Mouse (Mus musculus): ENCODE measurements around the gene Ccdc183. TPM values are rescaled to one million over a fixed set of nuclear protein-coding genes. Genes with fewer than 3 reads are reported as not detected.

The Ccdc183 gene
- total and polyA plus RNA-seq, 2 experiments from 2014 or later = 0.26 TPM; not detected in 1

GRCm38 (mm10) chr2:25574579-25575431 lies 42.7 kb downstream of the Ccdc183 start, which contains the start of the genes Mamdc4 and Phpt1:
TSS of gene Mamdc4 (minus strand) at chr2:25574845.
TSS of gene Phpt1 (minus strand) at chr2:25575224.
- peaks cover 41% of the 10 kb centered on the region for H3K36me3 ChIP-seq (ENCODE audit: insufficient read depth, low read length)
- H3K27ac ChIP-seq (ENCODE audit: low read depth, low read length) = peak within 1 kb of the TSS; percentile 91
- DNase-seq (ENCODE audit: low spot score) (peak; percentile 99), ATAC-seq (ENCODE audit: low FRiP score) (peak; percentile 97)
- TF ChIP-seq CTCF (IDR thresholded peaks at IDR 0.05) = no peak
- peak within 1 kb of the TSS; percentile 59 for H3K4me3 ChIP-seq (ENCODE audit: low read depth, low read length)
- H3K9me3 ChIP-seq (ENCODE audit: low read length) = no peaks in the 10 kb centered on the region
- under 1% methylated on average over 42 of the region's 45 CpGs for WGBS
- H3K4me2 ChIP-seq (ENCODE audit: low read depth, low read length, poor library complexity, severe bottlenecking) = peak within 1 kb of the TSS; percentile 89
- peaks cover 29% of the 10 kb centered on the region for H3K27me3 ChIP-seq (ENCODE audit: insufficient read depth, low read length)
- H3K9ac ChIP-seq (replicated peaks; ENCODE audit: low read length, poor library complexity, severe bottlenecking) = peak within 1 kb of the TSS; percentile 66
- peaks cover 14% of the 10 kb centered on the region for H3K4me1 ChIP-seq (ENCODE audit: insufficient read depth, low read length)

- Histone ChIP-seq H3K4me2 (ENCODE audit: low read depth, low read length, poor library complexity, severe bottlenecking) (peak overlapping the region; percentile 89), H3K4me3 (ENCODE audit: low read depth, low read length) (peak overlapping the region; percentile 59), H3K36me3 (ENCODE audit: insufficient read depth, low read length) (peaks cover 38% of the 10 kb centered on the region), H3K9ac (replicated peaks; ENCODE audit: low read length, poor library complexity, severe bottlenecking) (peak overlapping the region; percentile 66), H3K9me3 (ENCODE audit: low read length) (no peaks in the 10 kb centered on the region), H3K27ac (ENCODE audit: low read depth, low read length) (peak overlapping the region; percentile 91), H3K27me3 (ENCODE audit: insufficient read depth, low read length) (peaks cover 23% of the 10 kb centered on the region), H3K4me1 (ENCODE audit: insufficient read depth, low read length) (peaks cover 11% of the 10 kb centered on the region; the same call in 1 of the 2 replicates)
- WGBS = 19% methylated on average over 11 of the region's 11 CpGs
- no peak for TF ChIP-seq CTCF (IDR thresholded peaks at IDR 0.05)
- no peak for DNase-seq (ENCODE audit: low spot score)
- ATAC-seq (ENCODE audit: low FRiP score) = no peak
Measured at GRCm38 (mm10) chr2:25574136-25574535, 43.3 kb downstream of the Ccdc183 start.

DNA sequence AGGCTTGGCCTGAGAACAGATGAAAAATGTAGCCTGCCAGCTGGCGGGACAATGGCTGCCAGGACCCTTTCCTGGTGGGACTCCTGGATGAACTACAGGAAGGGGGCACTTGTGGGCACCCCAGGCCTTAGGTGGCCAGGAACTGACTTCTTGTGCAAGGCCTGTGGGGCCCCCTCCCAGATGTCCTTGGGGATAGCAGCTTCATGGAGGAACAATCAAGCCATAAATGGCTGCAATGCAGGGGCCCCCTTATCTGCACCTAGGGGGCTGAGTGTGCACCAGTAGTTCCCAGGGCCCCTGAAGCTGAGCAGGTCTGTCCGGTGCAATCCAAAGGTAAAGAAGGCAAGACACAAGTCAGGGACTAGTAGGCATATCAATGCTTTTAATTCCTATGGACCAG lies 44.4 kb downstream of the Ccdc183 start:
- Histone ChIP-seq H3K4me1 (ENCODE audit: insufficient read depth, low read length) (peaks cover 11% of the 10 kb centered on the region; the same call in 1 of the 2 replicates), H3K27me3 (ENCODE audit: insufficient read depth, low read length) (peaks cover 12% of the 10 kb centered on the region), H3K27ac (ENCODE audit: low read depth, low read length) (no peak overlapping the region), H3K9me3 (ENCODE audit: low read length) (no peaks in the 10 kb centered on the region), H3K4me2 (ENCODE audit: low read depth, low read length, poor library complexity, severe bottlenecking) (peak overlapping the region; percentile 89; the same call in 1 of the 2 replicates), H3K36me3 (ENCODE audit: insufficient read depth, low read length) (peaks cover 34% of the 10 kb centered on the region; the same call in 1 of the 2 replicates), H3K4me3 (ENCODE audit: low read depth, low read length) (no peak overlapping the region), H3K9ac (replicated peaks; ENCODE audit: low read length, poor library complexity, severe bottlenecking) (no peak overlapping the region; the same call in 1 of the 2 replicates)
- ATAC-seq (ENCODE audit: low FRiP score) (no peak), DNase-seq (ENCODE audit: low spot score) (no peak)
- TF ChIP-seq CTCF (IDR thresholded peaks at IDR 0.05) = no peak
- WGBS = 95% methylated on average over 2 of the region's 2 CpGs

GRCm38 (mm10) chr2:25571221-25571620 lies 46.3 kb downstream of the Ccdc183 start:
- WGBS = 89% methylated on average over 4 of the region's 4 CpGs
- Histone ChIP-seq H3K27ac (ENCODE audit: low read depth, low read length) (no peak overlapping the region), H3K4me3 (ENCODE audit: low read depth, low read length) (no peak overlapping the region), H3K4me1 (ENCODE audit: insufficient read depth, low read length) (peaks cover 11% of the 10 kb centered on the region; the same call in 1 of the 2 replicates), H3K9me3 (ENCODE audit: low read length) (no peaks in the 10 kb centered on the region), H3K4me2 (ENCODE audit: low read depth, low read length, poor library complexity, severe bottlenecking) (no peak overlapping the region), H3K36me3 (ENCODE audit: insufficient read depth, low read length) (peaks cover 22% of the 10 kb centered on the region; the same call in 1 of the 2 replicates), H3K27me3 (ENCODE audit: insufficient read depth, low read length) (no peaks in the 10 kb centered on the region; the same call in 1 of the 2 replicates), H3K9ac (replicated peaks; ENCODE audit: low read length, poor library complexity, severe bottlenecking) (no peak overlapping the region)
- TF ChIP-seq CTCF (IDR thresholded peaks at IDR 0.05) = no peak
- DNase-seq (ENCODE audit: low spot score) (no peak), ATAC-seq (ENCODE audit: low FRiP score) (no peak)

DNA sequence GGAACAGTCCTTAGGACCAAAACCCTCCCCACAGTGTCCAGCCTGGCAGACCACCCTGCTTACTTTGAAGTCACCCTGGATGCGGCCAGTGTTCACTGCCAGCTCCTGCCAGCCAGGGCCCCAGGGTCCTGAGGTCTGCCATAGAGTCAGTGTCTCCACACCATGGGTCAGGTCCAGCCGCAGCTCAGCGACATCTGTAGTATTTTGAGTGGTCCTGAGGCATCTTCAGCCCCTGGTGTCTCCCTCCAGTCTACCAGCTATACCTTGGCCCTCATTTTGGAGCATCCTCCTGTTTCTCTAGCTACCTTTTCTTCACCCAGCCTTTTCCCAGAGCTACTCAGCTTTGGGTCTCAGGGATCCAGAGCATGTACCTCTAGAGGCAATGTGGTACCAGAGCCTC lies 48.2 kb downstream of the Ccdc183 start:
- H3K27me3 ChIP-seq (ENCODE audit: insufficient read depth, low read length) = no peaks in the 10 kb centered on the region
- H3K36me3 ChIP-seq (ENCODE audit: insufficient read depth, low read length) = peaks cover 31% of the 10 kb centered on the region
- H3K4me1 ChIP-seq (ENCODE audit: insufficient read depth, low read length) = 0 out of 2 replicates have a peak, but pooled peaks cover 7% of the 10 kb centered on the region
- H3K9ac ChIP-seq (replicated peaks; ENCODE audit: low read length, poor library complexity, severe bottlenecking) = no peak overlapping the region
- ATAC-seq (ENCODE audit: low FRiP score) = no peak
- H3K4me3 ChIP-seq (ENCODE audit: low read depth, low read length) = no peak overlapping the region
- H3K27ac ChIP-seq (ENCODE audit: low read depth, low read length) = no peak overlapping the region
- no peak for DNase-seq (ENCODE audit: low spot score)
- 93% methylated on average over 3 of the region's 3 CpGs for WGBS
- no peak overlapping the region for H3K4me2 ChIP-seq (ENCODE audit: low read depth, low read length, poor library complexity, severe bottlenecking)
- TF ChIP-seq CTCF (IDR thresholded peaks at IDR 0.05) = no peak
- no peaks in the 10 kb centered on the region for H3K9me3 ChIP-seq (ENCODE audit: low read length)
